Mouse (Mus musculus) adipocyte (in vitro differentiated cells): Measurements from ENCODE around the gene Mettl16.
A peak's percentile ranks its signal among the peaks of the same experiment; 100 is the strongest.

Experiments used
- DNase-seq: peaks from one replicate; pipeline ENCODE4 v3.0.0-alpha.2; 2016; ENCODE audit warnings: low spot score

Gene Mettl16

DNA sequence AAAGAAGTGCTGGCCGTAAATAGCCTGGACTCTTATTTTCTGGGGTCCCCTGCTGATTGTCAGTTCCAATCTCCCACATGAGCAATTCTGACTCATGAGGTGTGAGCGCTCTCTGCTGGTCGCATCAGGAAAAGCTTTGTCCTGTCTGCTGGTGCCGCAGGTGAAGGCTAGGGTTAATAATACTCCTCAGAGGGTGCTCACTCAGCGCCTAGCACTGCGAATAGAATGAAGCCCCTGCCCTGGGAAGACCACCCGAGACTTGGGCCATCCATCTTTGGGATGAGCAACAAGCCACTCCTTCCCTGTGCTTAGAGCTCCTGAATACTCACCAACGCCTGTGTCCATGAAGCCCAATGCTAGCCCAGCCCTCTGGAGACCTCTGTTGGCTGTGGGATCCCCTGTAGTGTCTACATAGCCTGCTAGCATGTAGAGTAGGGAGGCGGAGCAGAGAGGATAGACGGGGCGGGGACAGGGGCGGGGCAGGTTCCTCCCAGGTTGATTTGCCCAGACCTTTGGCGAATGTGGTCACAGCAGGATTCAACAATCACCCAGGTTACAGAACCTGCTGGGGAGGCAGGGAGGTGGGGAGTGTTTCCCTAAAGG is 77.4 kb downstream of the Mettl16 start:
- DNase-seq: peak; percentile 77

DNA sequence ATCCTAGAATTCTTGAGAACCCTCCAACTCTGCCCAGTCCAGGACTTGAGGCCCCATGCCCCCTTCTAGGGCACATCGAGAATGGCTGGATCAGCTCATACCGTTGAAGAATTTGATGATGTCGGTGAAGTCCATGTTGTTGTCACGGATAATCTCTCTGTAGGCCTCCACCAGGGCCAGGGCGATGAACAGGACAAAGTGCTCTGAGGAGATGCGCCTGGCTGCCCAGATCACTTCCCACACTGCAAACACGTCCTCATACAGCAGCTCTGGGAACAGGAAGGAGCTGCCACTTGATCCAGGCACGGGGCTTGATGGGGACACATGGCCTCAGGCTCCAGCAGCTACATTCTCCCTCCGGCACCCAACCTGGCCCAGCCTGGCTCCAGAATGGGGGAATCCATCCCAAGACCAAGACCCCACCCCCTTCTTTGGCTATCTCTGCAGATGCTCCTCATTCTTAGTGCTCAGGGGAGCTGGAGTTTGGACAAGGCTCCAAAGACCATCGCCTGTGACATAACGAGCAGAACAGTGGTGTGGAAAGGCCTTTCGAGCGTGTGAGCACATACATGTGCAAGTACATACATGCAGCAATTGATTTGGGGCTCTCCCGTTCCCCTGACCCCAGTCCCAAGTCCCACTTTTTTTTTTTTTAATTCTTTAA is 80.5 kb downstream of the Mettl16 start:
- DNase-seq: no peak

DNA sequence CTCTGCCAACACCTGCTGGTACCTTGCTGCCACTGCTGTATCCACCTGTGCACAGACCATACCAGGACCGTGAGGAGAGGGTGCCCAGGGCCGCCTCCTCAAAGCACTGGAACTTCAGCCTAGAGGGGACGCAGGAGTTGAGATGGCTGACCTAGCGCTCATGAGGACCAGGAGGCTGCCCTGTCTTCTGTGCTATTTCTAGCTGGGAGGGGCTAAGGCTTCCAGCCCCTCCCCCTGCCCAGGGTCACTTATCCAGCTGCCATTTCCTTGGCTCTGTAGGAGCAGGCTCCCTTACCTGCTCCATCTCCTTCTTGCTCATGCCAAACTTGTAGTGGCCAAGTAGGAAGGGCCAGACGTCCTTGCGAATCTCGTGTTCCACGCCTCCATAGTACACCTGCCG is 87.1 kb downstream of the Mettl16 start:
- no peak for DNase-seq

DNA sequence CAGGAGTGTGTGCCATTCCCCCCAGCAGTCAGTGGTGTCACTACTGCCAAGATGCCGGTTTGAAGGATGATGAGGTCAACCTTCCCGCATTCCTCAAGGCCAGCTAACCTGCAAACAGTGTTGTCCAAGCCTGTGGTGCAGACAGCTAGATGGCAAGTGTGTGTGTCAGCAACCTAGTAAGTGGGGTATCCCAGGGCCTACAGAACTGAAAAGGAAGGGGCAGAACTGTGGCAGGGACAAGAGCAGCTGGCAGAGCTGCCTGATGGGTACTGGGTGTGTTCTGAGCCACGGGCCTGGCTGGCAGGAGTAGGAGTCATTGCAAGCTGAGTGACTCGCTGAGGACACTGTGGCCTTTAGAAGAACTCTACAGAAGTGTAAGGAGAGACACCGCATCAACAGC is 91.5 kb downstream of the Mettl16 start:
- DNase-seq: no peak

DNA sequence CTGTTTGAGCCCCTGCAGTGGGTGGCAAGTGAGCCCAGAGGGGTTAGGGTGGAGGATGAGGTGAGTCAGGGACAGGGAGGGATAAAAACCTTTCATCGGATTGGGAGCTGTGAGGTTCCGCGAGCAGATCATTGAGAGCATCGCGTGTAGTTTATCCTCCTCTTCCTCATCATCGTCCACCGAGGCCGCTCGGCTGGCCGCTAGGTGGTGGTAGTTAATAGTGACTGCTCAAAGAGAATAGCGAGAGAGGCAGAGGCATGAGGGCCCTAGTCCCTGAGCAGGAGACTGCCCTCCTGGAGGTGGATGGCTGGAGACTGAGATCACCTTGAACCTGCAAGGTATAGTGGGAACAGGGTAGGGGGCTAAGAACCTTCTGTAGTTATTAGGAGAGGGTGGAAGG is 92.8 kb downstream of the Mettl16 start:
- no peak for DNase-seq

DNA sequence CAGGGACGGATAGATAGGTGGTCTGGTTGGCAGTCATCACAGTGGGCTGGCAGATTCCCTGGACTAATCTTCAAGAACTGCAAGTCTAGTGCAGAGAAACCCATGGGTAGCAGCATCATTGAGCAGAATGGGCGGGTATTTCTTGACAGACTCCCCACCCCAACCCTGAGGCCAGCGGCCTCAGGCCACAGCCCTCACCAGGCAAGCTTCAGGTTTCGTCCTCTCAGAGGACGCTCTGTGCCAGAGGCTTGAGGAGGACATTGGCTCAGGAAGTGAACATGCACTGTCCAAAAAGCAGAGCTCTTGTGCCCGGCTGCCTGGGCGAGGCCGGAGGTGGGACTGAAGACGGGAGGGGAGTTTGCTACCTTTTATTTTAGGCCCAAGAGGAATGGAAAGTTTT is 93.8 kb downstream of the Mettl16 start:
- no peak for DNase-seq

DNA sequence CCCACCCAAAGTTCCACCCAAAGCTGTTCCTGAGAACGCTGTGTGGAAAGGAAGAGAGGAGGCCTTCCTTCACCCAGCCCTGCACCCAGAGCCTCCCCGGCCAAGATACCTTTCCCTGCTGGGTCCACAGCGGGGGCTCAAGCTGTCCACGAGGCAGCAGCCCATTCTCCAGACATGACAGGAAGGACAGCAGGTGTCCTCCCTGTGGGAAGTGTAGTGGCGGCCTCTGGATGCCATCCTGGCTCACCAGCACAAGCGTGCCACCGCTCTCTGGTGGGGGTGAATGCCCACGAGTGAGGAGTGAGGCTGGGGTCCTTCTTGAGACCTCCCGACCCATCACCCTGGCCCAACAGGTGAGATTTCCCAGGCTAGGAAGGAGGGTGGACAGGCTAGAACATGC is 94.6 kb downstream of the Mettl16 start:
- no peak for DNase-seq

DNA sequence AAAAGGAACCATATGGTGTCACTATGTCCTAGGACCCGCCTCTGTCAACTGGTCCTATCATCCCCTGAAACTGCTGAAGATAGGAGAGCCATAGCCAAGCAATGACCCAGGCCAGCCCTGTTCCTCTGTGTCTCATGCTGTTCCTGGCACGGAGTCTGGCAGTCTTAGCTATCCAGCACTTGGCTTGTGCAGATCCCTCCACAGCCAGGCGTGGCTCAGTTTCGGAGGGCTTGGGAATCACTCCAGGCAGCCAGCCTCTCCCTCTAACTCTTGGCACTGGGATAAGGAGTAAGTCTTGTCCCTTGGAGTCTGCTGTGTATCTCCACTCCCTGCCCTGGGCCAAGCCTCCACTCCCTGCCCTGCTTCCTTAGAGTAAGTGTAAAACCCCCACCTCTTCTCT is 96.0 kb downstream of the Mettl16 start:
- peak; percentile 94 for DNase-seq

DNA sequence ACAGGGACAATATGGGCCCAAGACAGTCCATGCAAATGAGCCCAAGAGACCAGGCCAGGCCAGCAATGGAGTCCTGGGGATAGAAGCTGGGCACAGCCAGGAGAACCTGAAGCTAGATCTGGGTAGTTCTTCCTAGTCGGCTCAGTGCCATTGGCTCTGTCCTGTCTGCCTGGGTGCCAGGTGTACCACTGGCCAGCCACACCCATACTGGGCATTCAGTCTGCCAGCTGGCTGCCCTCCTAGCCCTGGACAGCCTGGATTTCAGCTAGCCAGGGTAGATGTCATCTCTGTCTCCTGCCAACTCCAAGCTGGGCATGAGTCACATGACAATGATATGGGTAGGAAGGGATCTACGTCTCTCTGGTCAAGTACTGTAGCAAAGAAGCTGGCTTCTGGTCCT is 96.6 kb downstream of the Mettl16 start:
- peak; percentile 97 for DNase-seq

DNA sequence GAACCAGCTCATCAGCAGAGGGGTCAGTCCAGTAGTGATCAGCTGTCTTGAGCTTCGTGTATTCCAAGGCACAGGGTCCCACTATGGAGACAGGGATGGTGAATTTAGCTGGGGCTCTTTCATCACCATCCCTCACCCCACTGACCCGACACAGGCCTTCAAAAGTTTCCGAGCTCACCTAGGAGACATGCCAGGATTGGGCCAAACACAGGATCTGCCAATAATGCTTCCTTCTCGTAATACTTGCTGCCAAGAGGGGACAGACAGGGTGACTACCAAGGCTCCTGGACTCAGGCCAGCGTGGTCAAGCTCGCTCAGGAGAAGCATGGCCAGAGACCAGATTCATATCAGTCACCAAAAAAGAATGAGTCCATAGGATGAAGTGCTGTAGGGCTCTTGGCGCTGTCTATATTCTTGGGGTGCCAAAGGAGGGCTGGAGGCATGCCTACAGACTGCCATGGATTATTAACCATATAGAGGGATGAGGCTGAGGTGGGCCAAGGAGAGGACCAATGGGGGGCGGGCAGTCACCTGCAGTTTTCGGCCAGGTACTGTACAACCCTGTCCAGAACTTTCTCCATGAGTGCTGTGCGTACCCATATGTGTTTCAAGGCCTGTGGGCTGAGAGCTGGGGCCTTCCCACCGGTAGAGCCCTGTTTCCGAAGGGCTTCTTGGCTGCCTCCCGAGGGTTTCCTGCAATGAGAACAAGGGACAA is 97.6 kb downstream of the Mettl16 start:
- no peak for DNase-seq

DNA sequence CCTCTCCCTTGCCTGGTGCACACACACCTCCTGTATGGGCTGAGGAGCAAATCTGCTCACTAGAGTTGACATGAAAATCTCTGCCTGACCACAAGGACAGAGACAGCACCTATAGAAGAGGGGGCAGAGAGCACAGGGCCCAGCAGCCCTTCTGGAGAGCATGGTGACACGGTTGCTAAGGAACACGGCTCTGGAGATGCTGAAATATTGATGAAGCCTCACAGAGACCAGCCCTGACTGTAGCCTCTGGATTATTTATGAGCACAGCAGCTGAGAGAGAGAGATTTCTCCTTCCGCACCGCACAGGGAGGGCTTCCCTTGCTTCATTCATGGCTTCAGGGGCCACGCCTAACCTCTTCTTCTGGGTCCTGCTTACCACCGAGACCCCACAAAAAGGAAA is 99.0 kb downstream of the Mettl16 start:
- no peak for DNase-seq

DNA sequence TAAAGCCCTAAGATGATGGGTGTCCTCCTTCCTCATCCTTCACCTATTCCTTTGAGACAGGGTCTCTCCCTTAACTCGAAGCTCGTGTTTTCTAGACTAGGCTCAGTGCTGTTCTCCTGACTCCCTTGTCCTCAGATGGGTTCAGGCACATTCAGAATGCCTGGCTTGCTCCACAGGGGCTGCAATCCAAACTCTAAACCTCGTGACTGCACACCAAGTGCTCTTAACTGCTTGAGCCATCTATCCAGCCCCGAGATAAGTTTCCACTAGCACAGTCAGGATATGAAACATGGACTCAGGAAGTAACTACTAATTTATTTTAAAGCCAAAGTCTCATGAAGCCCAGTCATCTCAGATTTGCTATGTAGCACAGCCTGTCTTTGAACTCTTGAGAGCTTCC is 99.9 kb downstream of the Mettl16 start:
- DNase-seq: no peak

DNA sequence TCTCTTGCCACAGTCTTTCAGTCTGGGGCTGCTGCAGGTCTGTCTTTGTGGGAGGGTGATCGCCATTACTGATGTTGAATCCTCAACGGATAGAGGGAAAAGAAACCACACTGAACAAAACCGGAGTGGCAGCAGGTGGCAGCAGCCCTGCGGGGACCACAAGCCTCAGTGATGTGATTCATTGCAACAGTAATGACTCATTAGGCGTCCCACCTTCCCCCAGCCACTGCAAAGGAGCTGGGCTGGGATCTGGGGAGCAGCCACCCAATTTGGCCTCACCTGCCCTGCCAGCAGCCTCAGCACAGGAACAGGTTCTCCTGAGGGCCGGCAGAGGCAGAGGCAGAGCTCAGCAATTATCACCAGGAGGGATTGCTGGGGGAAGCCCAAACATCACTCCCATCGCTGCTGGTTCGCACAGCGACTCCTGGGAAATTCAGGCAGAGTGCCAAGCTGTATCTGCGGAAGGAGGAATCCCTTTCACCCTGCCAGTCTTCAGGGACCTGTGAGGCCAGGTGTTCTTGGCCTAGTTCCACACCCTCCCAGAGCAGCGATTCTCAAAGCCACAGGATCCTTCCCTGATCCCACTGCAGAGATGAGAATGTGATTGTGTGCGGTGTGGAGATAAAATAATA is 100.5 kb downstream of the Mettl16 start:
- DNase-seq: no peak

DNA sequence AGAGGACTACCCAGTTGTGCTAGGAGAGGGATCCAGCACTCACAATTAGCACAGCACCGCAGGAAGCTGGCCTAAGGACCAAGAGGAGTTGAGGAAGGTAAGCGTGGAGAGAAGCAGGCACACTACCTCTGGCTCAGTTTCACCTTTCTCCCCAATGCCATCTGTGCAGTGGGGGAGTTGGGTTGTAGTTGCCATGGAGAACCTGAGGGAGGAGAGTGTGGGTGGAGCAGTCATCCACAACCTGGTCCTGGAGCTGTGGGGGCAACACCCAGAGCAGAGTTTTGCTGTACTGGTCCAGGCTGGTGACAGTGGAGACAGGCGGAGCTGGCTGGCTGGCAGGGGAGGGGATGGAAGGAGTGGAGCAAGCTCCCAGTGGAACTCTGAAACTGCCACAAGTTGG is 104.0 kb downstream of the Mettl16 start:
- DNase-seq: no peak

DNA sequence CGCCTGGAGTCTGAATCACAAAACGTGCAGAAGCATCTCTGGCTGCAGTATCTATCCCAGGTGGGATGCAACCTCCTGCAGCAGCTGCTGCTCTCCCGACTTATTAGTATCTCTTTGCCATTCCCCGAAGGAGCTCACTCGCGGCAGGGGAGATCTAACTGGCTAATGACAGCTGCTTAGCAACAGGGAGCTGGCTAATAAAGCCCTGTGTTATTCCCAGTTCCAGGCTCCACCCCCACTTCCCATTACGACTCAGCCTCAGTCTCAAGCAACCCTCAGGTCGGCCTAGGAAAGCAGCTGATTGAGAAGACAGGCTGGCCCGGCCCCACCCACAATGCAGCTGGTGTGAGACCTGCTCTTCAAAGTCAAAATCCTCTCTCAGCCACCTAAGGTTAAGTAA is 106.2 kb downstream of the Mettl16 start:
- DNase-seq: peak; percentile 45
